Mouse (Mus musculus): Measurements from ENCODE around the gene Tmem209. TPM values are rescaled to one million over a fixed set of nuclear protein-coding genes. Genes with fewer than 3 reads are reported as not detected.

Gene Tmem209
- polyA plus RNA-seq, 1 experiment from 2014 or later, result 28.5 TPM

GRCm38 (mm10) chr6:30477784-30478183, 31.8 kb downstream of the Tmem209 start:
- Histone ChIP-seq H3K9ac (no peak overlapping the region), H3K9me3 (no peaks in the 10 kb centered on the region), H3K27me3 (replicated peaks) (no peaks in the 10 kb centered on the region), H3K4me3 (replicated peaks) (no peak overlapping the region), H3K27ac (peak overlapping the region; percentile 76; the same call in 1 of the 2 replicates), H3K4me1 (peaks cover 12% of the 10 kb centered on the region), H3K36me3 (peaks cover 13% of the 10 kb centered on the region; the same call in 1 of the 2 replicates), H3K4me2 (no peak overlapping the region)
- ATAC-seq (ENCODE audit: insufficient read depth, low FRiP score, low read depth), result no peak
- whole genome bisulfite sequencing, result 74% methylated on average over 6 of the region's 6 CpGs

GRCm38 (mm10) chr6:30477210-30477714, 32.3 kb downstream of the Tmem209 start:
- Histone ChIP-seq H3K36me3 (peaks cover 13% of the 10 kb centered on the region; the same call in 1 of the 2 replicates), H3K4me3 (replicated peaks) (no peak overlapping the region), H3K9ac (no peak overlapping the region), H3K27me3 (replicated peaks) (no peaks in the 10 kb centered on the region), H3K9me3 (no peaks in the 10 kb centered on the region), H3K4me2 (no peak overlapping the region), H3K4me1 (peaks cover 12% of the 10 kb centered on the region), H3K27ac (peak overlapping the region; percentile 76)
- ATAC-seq (ENCODE audit: insufficient read depth, low FRiP score, low read depth), result peak; percentile 70; the same call in 1 of the 2 replicates
- 37% methylated on average over 8 of the region's 8 CpGs for WGBS

- Histone ChIP-seq H3K4me3 (replicated peaks) (no peak overlapping the region), H3K27ac (peak overlapping the region; percentile 76), H3K27me3 (replicated peaks) (no peaks in the 10 kb centered on the region), H3K9ac (no peak overlapping the region), H3K4me1 (peaks cover 12% of the 10 kb centered on the region), H3K4me2 (no peak overlapping the region), H3K9me3 (no peaks in the 10 kb centered on the region), H3K36me3 (peaks cover 13% of the 10 kb centered on the region; the same call in 1 of the 2 replicates)
- 53% methylated on average over 10 of the region's 10 CpGs for WGBS
- ATAC-seq (ENCODE audit: insufficient read depth, low FRiP score, low read depth), result no peak
Observed at GRCm38 (mm10) chr6:30476025-30476765, 33.4 kb downstream of the Tmem209 start.

GRCm38 (mm10) chr6:30471706-30472105, 37.9 kb downstream of the Tmem209 start:
- Histone ChIP-seq H3K9me3 (no peaks in the 10 kb centered on the region), H3K4me3 (replicated peaks) (no peak overlapping the region), H3K27ac (no peak overlapping the region), H3K9ac (no peak overlapping the region), H3K4me1 (0 out of 2 replicates have a peak, but pooled peaks cover 7% of the 10 kb centered on the region), H3K27me3 (replicated peaks) (no peaks in the 10 kb centered on the region), H3K36me3 (no peaks in the 10 kb centered on the region), H3K4me2 (no peak overlapping the region)
- ATAC-seq (ENCODE audit: insufficient read depth, low FRiP score, low read depth), result no peak
- WGBS, result 67% methylated on average over 3 of the region's 3 CpGs

GRCm38 (mm10) chr6:30469370-30469769, 40.2 kb downstream of the Tmem209 start:
- WGBS, result 77% methylated on average over 12 of the region's 12 CpGs
- Histone ChIP-seq H3K4me2 (no peak overlapping the region), H3K9me3 (no peaks in the 10 kb centered on the region), H3K27me3 (replicated peaks) (no peaks in the 10 kb centered on the region), H3K36me3 (no peaks in the 10 kb centered on the region), H3K9ac (no peak overlapping the region), H3K4me1 (0 out of 2 replicates have a peak, but pooled peaks cover 6% of the 10 kb centered on the region), H3K4me3 (replicated peaks) (no peak overlapping the region), H3K27ac (no peak overlapping the region)
- ATAC-seq (ENCODE audit: insufficient read depth, low FRiP score, low read depth), result peak; percentile 63; the same call in 1 of the 2 replicates

- Histone ChIP-seq H3K4me1 (0 out of 2 replicates have a peak, but pooled peaks cover 6% of the 10 kb centered on the region), H3K27ac (no peak overlapping the region), H3K27me3 (replicated peaks) (no peaks in the 10 kb centered on the region), H3K9me3 (no peaks in the 10 kb centered on the region), H3K36me3 (no peaks in the 10 kb centered on the region), H3K4me3 (replicated peaks) (no peak overlapping the region), H3K9ac (no peak overlapping the region), H3K4me2 (no peak overlapping the region)
- WGBS, result 59% methylated on average over 12 of the region's 12 CpGs
- ATAC-seq (ENCODE audit: insufficient read depth, low FRiP score, low read depth), result no peak
Observed at GRCm38 (mm10) chr6:30468684-30469083, 40.9 kb downstream of the Tmem209 start.

- Histone ChIP-seq H3K4me3 (replicated peaks) (no peak overlapping the region), H3K9me3 (no peaks in the 10 kb centered on the region), H3K27ac (no peak overlapping the region), H3K27me3 (replicated peaks) (no peaks in the 10 kb centered on the region; the same call in 1 of the 2 replicates), H3K4me1 (0 out of 2 replicates have a peak, but pooled peaks cover 6% of the 10 kb centered on the region), H3K4me2 (no peak overlapping the region), H3K9ac (no peak overlapping the region), H3K36me3 (no peaks in the 10 kb centered on the region)
- 57% methylated on average over 1 of the region's 1 CpGs for WGBS
- no peak for ATAC-seq (ENCODE audit: insufficient read depth, low FRiP score, low read depth)
Observed at GRCm38 (mm10) chr6:30468058-30468457, 41.5 kb downstream of the Tmem209 start.

- Histone ChIP-seq H3K4me1 (peaks cover 23% of the 10 kb centered on the region; the same call in 1 of the 2 replicates), H3K27me3 (replicated peaks) (no peaks in the 10 kb centered on the region; the same call in 1 of the 2 replicates), H3K4me2 (no peak overlapping the region), H3K9ac (no peak overlapping the region), H3K9me3 (no peaks in the 10 kb centered on the region), H3K27ac (no peak overlapping the region), H3K36me3 (no peaks in the 10 kb centered on the region), H3K4me3 (replicated peaks) (no peak overlapping the region)
- ATAC-seq (ENCODE audit: insufficient read depth, low FRiP score, low read depth), result no peak
- 79% methylated on average over 11 of the region's 11 CpGs for WGBS
Observed at GRCm38 (mm10) chr6:30465586-30465985, 44.0 kb downstream of the Tmem209 start.

- no peaks in the 10 kb centered on the region for H3K9me3 ChIP-seq
- ATAC-seq (ENCODE audit: insufficient read depth, low FRiP score, low read depth), result no peak
- 0 out of 2 replicates have a peak overlapping the region, but pooled peaks have one; percentile 17 for H3K27ac ChIP-seq
- 18% methylated on average over 7 of the region's 7 CpGs for WGBS
- H3K4me1 ChIP-seq, result peaks cover 29% of the 10 kb centered on the region
- no peak overlapping the region for H3K4me2 ChIP-seq
- H3K4me3 ChIP-seq (replicated peaks), result no peak overlapping the region
- no peak overlapping the region for H3K9ac ChIP-seq
- no peaks in the 10 kb centered on the region for H3K36me3 ChIP-seq
- no peaks in the 10 kb centered on the region; the same call in 1 of the 2 replicates for H3K27me3 ChIP-seq (replicated peaks)
Observed at GRCm38 (mm10) chr6:30462822-30463221, 46.8 kb downstream of the Tmem209 start.

GRCm38 (mm10) chr6:30461755-30462344, 47.7 kb downstream of the Tmem209 start:
- H3K9ac ChIP-seq, result no peak overlapping the region
- no peak overlapping the region for H3K4me2 ChIP-seq
- peaks cover 29% of the 10 kb centered on the region for H3K4me1 ChIP-seq
- no peaks in the 10 kb centered on the region for H3K36me3 ChIP-seq
- no peaks in the 10 kb centered on the region; the same call in 1 of the 2 replicates for H3K27me3 ChIP-seq (replicated peaks)
- no peak overlapping the region for H3K27ac ChIP-seq
- WGBS, result 88% methylated on average over 11 of the region's 13 CpGs
- no peak overlapping the region for H3K4me3 ChIP-seq (replicated peaks)
- no peaks in the 10 kb centered on the region for H3K9me3 ChIP-seq
- ATAC-seq (ENCODE audit: insufficient read depth, low FRiP score, low read depth), result no peak

GRCm38 (mm10) chr6:30460750-30461446, 48.7 kb downstream of the Tmem209 start:
- Histone ChIP-seq H3K9me3 (no peaks in the 10 kb centered on the region), H3K4me2 (peak overlapping the region; percentile 86), H3K27ac (peak overlapping the region; percentile 83), H3K4me1 (peaks cover 29% of the 10 kb centered on the region), H3K9ac (no peak overlapping the region), H3K4me3 (replicated peaks) (no peak overlapping the region), H3K36me3 (no peaks in the 10 kb centered on the region), H3K27me3 (replicated peaks) (no peaks in the 10 kb centered on the region; the same call in 1 of the 2 replicates)
- peak; percentile 80 for ATAC-seq (ENCODE audit: insufficient read depth, low FRiP score, low read depth)
- WGBS, result 18% methylated on average over 18 of the region's 19 CpGs
